Mouse (Mus musculus): ENCODE measurements around the gene BC005537.
"Not testable (repeated sequence)": the region's sequence is repeated elsewhere in the genome, so short reads cannot be mapped to it uniquely, and the experiment has no call there.

BC005537 gene

GRCm38 (mm10) chr13:24801308-24801921 is at the start of gene BC005537:
Gene BC005537 (plus strand): TSS chr13:24801657.
- no peak for DNase-seq (ENCODE audit: low read depth, low spot score)

GRCm38 (mm10) chr13:24756756-24757155 is 44.7 kb upstream of the BC005537 start:
- no peak for DNase-seq (ENCODE audit: low read depth, low spot score)

DNA sequence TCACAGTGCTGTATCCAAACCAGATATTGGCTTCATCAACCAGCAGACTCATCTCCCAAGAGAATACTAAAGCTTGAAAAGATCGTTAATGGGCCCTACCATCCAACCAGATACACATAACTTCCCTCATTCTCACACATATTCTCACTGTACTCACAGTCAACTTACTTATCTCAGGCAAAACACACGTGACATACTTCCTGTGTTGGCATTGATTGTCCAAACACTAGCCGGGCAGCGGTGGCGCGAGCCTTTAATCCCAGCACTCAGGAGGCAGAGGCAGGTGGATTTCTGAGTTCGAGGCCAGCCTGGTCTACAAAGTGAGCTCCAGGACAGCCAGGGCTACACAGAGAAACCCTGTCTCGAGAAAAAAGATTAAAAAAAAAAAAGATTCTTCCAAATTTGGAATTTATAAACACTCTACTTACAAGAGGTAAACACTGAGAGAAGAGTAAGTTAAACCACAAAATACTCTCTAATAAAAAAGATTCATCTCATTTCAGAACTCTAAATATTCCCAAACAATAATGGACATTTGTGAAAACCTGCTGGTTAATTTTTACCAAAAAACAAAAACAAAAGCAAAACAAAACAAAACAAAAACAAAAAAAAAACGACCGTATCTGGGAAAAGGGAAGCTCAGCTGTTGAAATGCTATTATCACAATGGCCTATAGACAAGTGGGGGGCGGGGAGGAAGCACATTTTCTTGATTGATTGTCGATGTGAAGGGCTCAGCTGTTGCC is 43.5 kb upstream of the BC005537 start:
- DNase-seq (ENCODE audit: low read depth, low spot score), result no peak

DNA sequence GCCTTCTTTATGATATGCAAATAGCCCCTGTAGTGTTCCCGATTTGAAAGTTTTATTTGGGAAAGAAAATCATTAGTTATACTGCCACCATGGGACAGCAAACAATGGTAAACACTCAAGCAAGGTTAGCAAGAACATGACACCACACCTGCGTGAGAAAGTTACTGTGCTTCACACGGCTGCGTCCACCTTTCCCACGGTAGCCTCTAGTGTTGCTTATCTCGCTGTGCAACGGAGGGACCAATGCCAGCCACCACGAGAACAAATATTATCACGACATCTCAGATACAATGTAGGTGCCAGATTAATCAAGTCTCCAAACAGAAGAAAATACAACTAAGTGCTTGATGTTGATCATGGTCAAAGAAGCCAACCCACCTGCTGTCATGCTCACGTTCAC is 42.0 kb upstream of the BC005537 start:
- DNase-seq (ENCODE audit: low read depth, low spot score), result no peak

- DNase-seq (ENCODE audit: low read depth, low spot score), result no peak
These were observed 41.0 kb upstream of the BC005537 start for GRCm38 (mm10) chr13:24760351-24760870.

GRCm38 (mm10) chr13:24761083-24761402 is 40.4 kb upstream of the BC005537 start:
- no peak for DNase-seq (ENCODE audit: low read depth, low spot score)

DNA sequence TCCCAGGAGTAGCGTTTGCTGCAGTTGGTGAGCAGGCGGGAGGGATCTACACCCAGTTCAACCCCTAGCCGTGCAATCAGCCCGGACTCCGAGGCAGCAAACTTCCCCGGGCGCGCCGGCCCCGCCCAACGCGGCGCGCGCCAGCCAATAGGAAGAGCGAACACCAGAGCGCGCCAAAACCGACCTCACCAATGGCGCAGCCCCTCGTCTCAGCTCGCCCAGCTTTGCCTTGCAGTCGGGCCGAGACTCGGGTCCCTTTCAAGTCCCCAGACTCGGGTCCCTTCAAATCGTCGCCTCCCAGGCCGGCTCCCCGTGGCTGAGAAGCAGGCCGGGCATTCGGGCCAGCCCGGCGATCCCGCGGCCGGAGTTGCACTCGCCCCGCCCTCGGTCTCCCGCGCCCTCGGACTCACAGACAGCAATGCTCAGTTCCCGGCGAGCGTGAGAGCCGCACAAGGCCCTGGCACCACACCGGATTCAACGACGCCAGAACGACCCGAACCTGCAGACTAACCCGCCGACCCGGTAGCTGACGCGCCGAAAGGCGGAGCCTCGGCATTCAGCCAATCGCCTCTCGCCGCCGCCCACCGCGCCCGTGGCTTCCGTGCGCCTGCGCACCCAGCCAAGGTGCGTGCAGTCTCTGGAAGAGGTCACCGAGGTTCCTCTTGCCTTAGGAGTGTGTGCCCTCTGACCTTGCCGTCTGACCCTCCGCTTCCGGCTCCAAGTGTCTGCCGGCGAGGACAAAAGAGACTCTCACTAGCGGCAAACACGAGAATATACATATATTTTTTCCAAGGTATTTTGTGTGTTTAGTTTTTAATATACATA is 39.8 kb upstream of the BC005537 start, which contains the start of gene Gmnn:
TSS of gene Gmnn (minus strand) at position 521 of the 825 bp plus-strand sequence.
- DNase-seq (ENCODE audit: low read depth, low spot score), result peak; percentile 82

DNA sequence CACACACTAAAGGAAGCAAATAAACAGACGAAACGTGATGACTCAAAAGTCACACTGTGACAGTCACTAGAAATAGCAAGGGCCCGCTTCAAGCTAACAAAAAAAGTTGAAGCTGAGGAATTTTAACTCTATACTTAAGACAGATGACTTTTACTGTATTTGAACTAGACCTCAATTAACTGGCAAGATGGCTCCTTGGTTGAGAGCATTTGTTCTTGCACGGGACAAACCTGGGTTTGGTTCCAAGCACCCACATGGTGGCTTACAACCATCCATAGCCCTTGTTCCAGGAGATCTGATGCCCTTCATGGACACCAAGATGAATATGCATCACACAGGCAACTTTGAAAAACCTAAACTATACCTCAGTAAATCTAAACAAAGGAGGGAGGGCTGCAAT is 39.2 kb upstream of the BC005537 start:
- no peak for DNase-seq (ENCODE audit: low read depth, low spot score)

GRCm38 (mm10) chr13:24767809-24768208 is 33.6 kb upstream of the BC005537 start:
- DNase-seq (ENCODE audit: low read depth, low spot score), result not testable (repeated sequence)

DNA sequence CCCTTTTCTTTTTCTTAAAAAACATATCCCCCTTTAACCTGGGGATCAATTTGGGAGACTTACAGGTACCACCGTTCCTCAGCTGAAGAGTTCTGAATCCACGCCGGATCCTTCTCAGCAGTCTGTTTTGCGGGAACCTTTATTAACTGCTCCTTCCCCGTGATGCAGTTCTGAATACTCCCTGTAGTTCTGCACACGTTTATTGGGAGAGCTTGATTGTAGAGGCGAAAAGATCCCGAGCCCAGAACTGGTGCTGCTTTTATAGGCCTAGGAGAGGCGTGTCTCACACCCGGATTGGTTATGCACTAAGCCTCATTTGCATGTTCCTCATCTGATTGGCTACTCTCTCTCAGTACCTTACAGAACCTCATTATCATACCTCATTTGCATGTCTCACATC is 30.0 kb upstream of the BC005537 start:
- not testable (repeated sequence) for DNase-seq (ENCODE audit: low read depth, low spot score)

GRCm38 (mm10) chr13:24776146-24776844 is 25.2 kb upstream of the BC005537 start:
- peak; percentile 46 for DNase-seq (ENCODE audit: low read depth, low spot score)

DNA sequence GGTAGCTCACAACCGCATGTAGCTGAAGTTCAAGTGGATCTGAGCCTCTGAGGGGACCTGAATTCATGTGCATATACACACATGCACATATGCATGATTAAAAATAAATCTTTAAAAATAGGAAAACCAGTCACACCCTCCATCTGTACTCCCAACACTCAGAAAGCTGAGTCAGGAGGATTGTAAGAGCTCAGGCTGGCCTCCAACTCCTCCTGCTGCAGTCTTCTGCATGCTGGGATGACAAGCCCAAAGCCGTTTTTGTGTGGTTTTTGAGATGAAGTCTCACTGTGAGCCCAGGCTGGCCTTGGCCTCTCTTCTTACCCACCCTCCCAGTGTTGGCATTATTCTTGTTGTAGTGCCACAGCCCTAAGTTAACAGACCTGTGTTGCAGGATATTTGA is 23.4 kb upstream of the BC005537 start:
- no peak for DNase-seq (ENCODE audit: low read depth, low spot score)

DNA sequence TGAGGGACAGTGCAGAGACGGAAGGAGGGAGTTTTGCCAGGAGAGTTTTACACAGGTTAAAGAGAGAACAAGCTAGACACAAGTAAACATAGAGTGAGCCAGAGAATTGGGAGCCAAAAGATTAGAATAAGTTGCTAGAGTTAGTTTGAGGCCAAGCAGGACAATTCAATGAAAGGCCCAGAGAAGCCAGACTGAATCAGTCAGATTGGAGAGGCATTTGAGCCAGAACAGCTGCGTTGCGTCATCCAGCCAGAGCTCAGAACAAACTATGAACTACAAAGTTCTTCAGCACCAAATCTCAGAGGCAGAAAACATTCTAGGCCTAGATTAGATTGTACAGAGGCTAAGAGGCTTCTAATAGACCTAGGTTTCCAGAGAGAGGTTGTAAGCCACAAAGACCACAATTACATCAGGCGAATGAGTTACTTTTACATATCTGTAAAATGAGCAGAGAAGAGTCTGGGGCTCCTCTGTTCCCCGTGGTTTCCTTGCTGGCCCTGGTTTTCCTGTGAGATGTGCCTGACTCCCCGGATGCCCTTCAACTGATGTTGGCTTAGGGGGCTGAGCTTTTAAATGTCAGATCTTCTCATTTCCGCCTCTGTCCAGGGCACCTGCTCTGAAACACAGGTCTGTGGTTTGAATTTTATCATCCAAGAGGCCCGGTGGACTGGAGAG is 22.6 kb upstream of the BC005537 start:
- DNase-seq (ENCODE audit: low read depth, low spot score), result no peak

DNA sequence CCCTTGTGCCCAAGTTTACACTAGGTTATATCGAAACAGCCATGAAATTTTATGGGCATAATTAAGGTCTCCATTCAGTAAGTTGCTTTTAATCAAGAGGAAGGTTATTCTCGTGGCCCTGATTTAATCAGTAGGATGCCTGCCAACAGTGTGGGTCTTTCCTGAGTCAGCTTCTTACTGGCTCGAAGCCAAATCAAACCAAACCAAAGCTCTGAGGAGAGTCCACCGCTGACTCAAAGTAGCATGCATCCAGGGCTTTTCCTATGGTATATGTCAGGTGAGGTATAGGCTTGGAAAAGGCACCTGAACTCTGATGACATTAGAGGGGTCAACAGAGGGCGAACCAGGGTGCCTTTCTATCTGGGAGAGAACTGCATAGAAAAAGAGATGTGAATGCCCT is 19.5 kb upstream of the BC005537 start:
- DNase-seq (ENCODE audit: low read depth, low spot score), result no peak

- DNase-seq (ENCODE audit: low read depth, low spot score), result no peak
These were observed 15.4 kb upstream of the BC005537 start for GRCm38 (mm10) chr13:24786014-24786490.

- DNase-seq (ENCODE audit: low read depth, low spot score), result no peak
These were observed 14.0 kb upstream of the BC005537 start for GRCm38 (mm10) chr13:24787477-24787876.

GRCm38 (mm10) chr13:24791349-24791748 is 10.1 kb upstream of the BC005537 start:
- no peak for DNase-seq (ENCODE audit: low read depth, low spot score)

- no peak for DNase-seq (ENCODE audit: low read depth, low spot score)
These were observed 8.9 kb upstream of the BC005537 start for GRCm38 (mm10) chr13:24792411-24793045.

DNA sequence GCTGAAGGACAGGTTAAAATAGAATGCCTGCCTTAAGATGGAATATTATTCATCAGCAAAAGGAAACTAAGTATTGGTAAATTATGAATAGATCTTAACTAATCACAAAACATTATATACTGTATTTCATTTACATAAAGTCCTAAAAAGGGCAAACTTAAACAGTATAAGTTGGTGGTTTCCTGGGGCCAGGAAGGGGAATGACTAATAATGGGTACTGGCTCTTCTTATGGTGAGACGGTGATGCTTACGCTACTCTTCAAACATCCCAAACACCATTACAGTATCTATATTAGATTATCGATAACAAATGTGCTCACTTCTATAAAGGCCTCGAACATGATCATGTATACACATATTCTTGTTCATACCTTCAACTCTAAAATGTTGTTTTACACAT is 2.8 kb upstream of the BC005537 start:
- DNase-seq (ENCODE audit: low read depth, low spot score), result no peak

DNA sequence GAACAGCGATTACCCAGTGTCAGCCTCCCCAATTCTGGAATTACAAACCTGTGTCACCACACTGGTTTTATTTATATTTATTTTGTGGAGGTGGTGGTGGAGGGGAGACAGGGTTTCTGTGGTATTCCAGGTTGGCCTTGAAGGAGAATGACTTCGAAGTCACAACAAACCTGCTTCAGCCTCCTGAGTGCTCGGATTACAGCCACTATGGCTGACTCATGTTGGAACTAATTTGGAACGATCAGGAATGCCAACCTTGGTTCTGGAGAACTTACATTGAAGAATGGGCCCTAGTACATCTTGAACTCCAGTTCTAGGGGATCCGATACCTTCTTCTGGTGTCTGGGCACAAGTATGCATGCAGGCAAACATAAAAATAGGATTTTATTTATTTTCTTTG is 2.1 kb upstream of the BC005537 start:
- DNase-seq (ENCODE audit: low read depth, low spot score), result no peak
